14 mouse cellular contexts compared by ENCODE assay signal in genomic region chr6:84430925-84431621, GRCm38 (mm10).
A peak's percentile ranks its signal among the peaks of the same experiment; 100 is the strongest.
DNase-seq lines count a peak whose midpoint lies in the region; ATAC-seq and TF ChIP-seq lines count a peak whose summit lies in the region.
"Had no signal": no experiment of that assay in that cellular context is flagged by ENCODE, and none has a peak within 500 bp of the region (broad histone marks: within the 10 kb centered on the region; RNA-seq: fewer than 3 reads in every experiment).

No protein-coding gene starts in this region.

- no peak for TF ChIP-seq CTCF in brain, embryonic 14.5 days (IDR thresholded peaks at IDR 0.05; ENCODE audit: borderline replicate concordance, extremely low read depth, insufficient read depth, insufficient read length)

- no peak overlapping the region for H3K27ac ChIP-seq in forebrain, embryonic 16.5 days (ENCODE audit: low read length)
- H3K27ac ChIP-seq in forebrain, embryonic 13.5 days = no peak overlapping the region
- peak overlapping the region; percentile 73 for H3K27ac ChIP-seq in embryonic facial prominence, embryonic 14.5 days (replicated peaks; ENCODE audit: low read depth, low read length)
- H3K27ac ChIP-seq in limb, embryonic 15.5 days = peak overlapping the region; percentile 59
- H3K27ac ChIP-seq in liver, embryonic 12.5 days = no peak overlapping the region
- H3K27ac ChIP-seq: heart, embryonic 15.5 days; kidney, embryonic 15.5 days; liver, embryonic 13.5 days had no signal

- no peak overlapping the region for H3K9ac ChIP-seq in forebrain, embryonic 16.5 days (replicated peaks; ENCODE audit: low read depth, low read length)
- H3K9ac ChIP-seq in forebrain, embryonic 13.5 days = no peak overlapping the region
- peak overlapping the region; percentile 32; the same call in 1 of the 2 replicates for H3K9ac ChIP-seq in embryonic facial prominence, embryonic 14.5 days (ENCODE audit: low read depth, low read length)
- H3K9ac ChIP-seq in limb, embryonic 15.5 days = no peak overlapping the region
- no peak overlapping the region for H3K9ac ChIP-seq in liver, embryonic 12.5 days
- H3K9ac ChIP-seq: heart, embryonic 15.5 days; kidney, embryonic 15.5 days; liver, embryonic 13.5 days had no signal

- H3K4me3 ChIP-seq in forebrain, embryonic 16.5 days (replicated peaks; ENCODE audit: low read length) = no peak overlapping the region
- no peak overlapping the region for H3K4me3 ChIP-seq in forebrain, embryonic 13.5 days
- no peak overlapping the region for H3K4me3 ChIP-seq in embryonic facial prominence, embryonic 14.5 days (ENCODE audit: low read depth, low read length)
- H3K4me3 ChIP-seq in limb, embryonic 15.5 days = no peak overlapping the region
- H3K4me3 ChIP-seq in liver, embryonic 12.5 days = no peak overlapping the region
- H3K4me3 ChIP-seq: heart, embryonic 15.5 days; kidney, embryonic 15.5 days; liver, embryonic 13.5 days had no signal

- H3K4me1 ChIP-seq in forebrain, embryonic 16.5 days (replicated peaks; ENCODE audit: control insufficient read depth, insufficient read depth, low read length) = 0 out of 2 replicates have a peak, but pooled peaks cover 3% of the 10 kb centered on the region
- no peaks in the 10 kb centered on the region for H3K4me1 ChIP-seq in forebrain, embryonic 13.5 days
- peaks cover 25% of the 10 kb centered on the region for H3K4me1 ChIP-seq in embryonic facial prominence, embryonic 14.5 days (ENCODE audit: control insufficient read depth, insufficient read depth, low read length)
- peaks cover 37% of the 10 kb centered on the region for H3K4me1 ChIP-seq in limb, embryonic 15.5 days
- no peaks in the 10 kb centered on the region for H3K4me1 ChIP-seq in liver, embryonic 12.5 days
- H3K4me1 ChIP-seq: kidney, embryonic 15.5 days; liver, embryonic 13.5 days had no signal

- no peaks in the 10 kb centered on the region for H3K27me3 ChIP-seq in forebrain, embryonic 16.5 days (replicated peaks; ENCODE audit: control insufficient read depth, insufficient read depth, low read length)
- H3K27me3 ChIP-seq in forebrain, embryonic 13.5 days = no peaks in the 10 kb centered on the region
- no peaks in the 10 kb centered on the region for H3K27me3 ChIP-seq in embryonic facial prominence, embryonic 14.5 days (replicated peaks; ENCODE audit: control insufficient read depth, insufficient read depth, low read length)
- H3K27me3 ChIP-seq in limb, embryonic 15.5 days = 0 out of 2 replicates have a peak, but pooled peaks cover 3% of the 10 kb centered on the region
- 0 out of 2 replicates have a peak, but pooled peaks cover 4% of the 10 kb centered on the region for H3K27me3 ChIP-seq in liver, embryonic 12.5 days (replicated peaks)
- H3K27me3 ChIP-seq: liver, embryonic 13.5 days had no signal

- DNase-seq in brain, embryonic 14.5 days (ENCODE audit: low read depth) = peak; percentile 22
- peak; percentile 87 for DNase-seq in embryonic facial prominence, embryonic 14.5 days (ENCODE audit: low spot score)
- no peak for DNase-seq in frontal cortex, postnatal 10 days (ENCODE audit: low spot score in 2 of 2)
- no peak for DNase-seq in layer of hippocampus, postnatal 36 days
- DNase-seq: adrenal gland, adult 8-10 months; cerebellum, postnatal 36 days; liver, embryonic 13.5 days; midbrain, embryonic 14.5 days had no signal

- H3K9me3 ChIP-seq in forebrain, embryonic 16.5 days (ENCODE audit: control insufficient read depth, low read length) = no peaks in the 10 kb centered on the region
- H3K9me3 ChIP-seq in forebrain, embryonic 13.5 days (replicated peaks) = no peaks in the 10 kb centered on the region
- H3K9me3 ChIP-seq in embryonic facial prominence, embryonic 14.5 days (ENCODE audit: control insufficient read depth, low read length) = no peaks in the 10 kb centered on the region
- no peaks in the 10 kb centered on the region for H3K9me3 ChIP-seq in limb, embryonic 15.5 days
- H3K9me3 ChIP-seq in liver, embryonic 12.5 days (replicated peaks) = no peaks in the 10 kb centered on the region
- H3K9me3 ChIP-seq: heart, embryonic 15.5 days; kidney, embryonic 15.5 days; liver, embryonic 13.5 days had no signal

- ATAC-seq in forebrain, embryonic 16.5 days = peak; percentile 43; the same call in 1 of the 2 replicates
- no peak for ATAC-seq in forebrain, embryonic 13.5 days
- ATAC-seq in embryonic facial prominence, embryonic 14.5 days (ENCODE audit: low read depth) = peak; percentile 83; the same call in 1 of the 2 replicates
- ATAC-seq in limb, embryonic 15.5 days (ENCODE audit: insufficient number of reproducible peaks, low FRiP score, low TSS enrichment, low read depth) = peak; percentile 74
- no peak for ATAC-seq in liver, embryonic 12.5 days

- WGBS in forebrain, embryonic 16.5 days = 61% methylated on average over 12 of the region's 12 CpGs
- 61% methylated on average over 12 of the region's 12 CpGs for WGBS in forebrain, embryonic 13.5 days
- 24% methylated on average over 11 of the region's 12 CpGs for WGBS in embryonic facial prominence, embryonic 14.5 days
- 27% methylated on average over 12 of the region's 12 CpGs for WGBS in limb, embryonic 15.5 days
- WGBS in liver, embryonic 12.5 days (ENCODE audit: insufficient replicate concordance) = 51% methylated on average over 12 of the region's 12 CpGs

- H3K4me2 ChIP-seq in forebrain, embryonic 16.5 days (ENCODE audit: low read length) = no peak overlapping the region
- H3K4me2 ChIP-seq in forebrain, embryonic 13.5 days = no peak overlapping the region
- H3K4me2 ChIP-seq in embryonic facial prominence, embryonic 14.5 days (ENCODE audit: low read depth, low read length) = peak overlapping the region; percentile 34
- H3K4me2 ChIP-seq in limb, embryonic 15.5 days = 0 out of 2 replicates have a peak overlapping the region, but pooled peaks have one; percentile 5
- no peak overlapping the region for H3K4me2 ChIP-seq in liver, embryonic 12.5 days
- H3K4me2 ChIP-seq: heart, embryonic 15.5 days; kidney, embryonic 15.5 days; liver, embryonic 13.5 days had no signal

- TF ChIP-seq POLR2A in brain, embryonic 14.5 days (IDR thresholded peaks at IDR 0.05; ENCODE audit: borderline replicate concordance, extremely low read depth, insufficient read depth, insufficient read length, poor library complexity, severe bottlenecking) = no peak

- H3K36me3 ChIP-seq in forebrain, embryonic 16.5 days (ENCODE audit: control insufficient read depth, insufficient read depth) = no peaks in the 10 kb centered on the region
- no peaks in the 10 kb centered on the region for H3K36me3 ChIP-seq in forebrain, embryonic 13.5 days (ENCODE audit: poor library complexity, severe bottlenecking)
- H3K36me3 ChIP-seq in embryonic facial prominence, embryonic 14.5 days (ENCODE audit: control insufficient read depth, insufficient read depth, low read length) = no peaks in the 10 kb centered on the region
- H3K36me3 ChIP-seq in limb, embryonic 15.5 days = no peaks in the 10 kb centered on the region
- H3K36me3 ChIP-seq in liver, embryonic 12.5 days = no peaks in the 10 kb centered on the region
- H3K36me3 ChIP-seq: heart, embryonic 15.5 days; kidney, embryonic 15.5 days; liver, embryonic 13.5 days had no signal

Comparison
In these comparisons a context has a peak if more than half of its experiments do, and no peak if none do; other contexts are left out.
1. ATAC-seq: peak in forebrain, embryonic 16.5 days (single experiment), embryonic facial prominence, embryonic 14.5 days (single experiment) and limb, embryonic 15.5 days (single experiment); none in forebrain, embryonic 13.5 days (single experiment) and liver, embryonic 12.5 days (single experiment).
2. H3K27ac ChIP-seq: peak in embryonic facial prominence, embryonic 14.5 days (single experiment) and limb, embryonic 15.5 days (single experiment); none in forebrain, embryonic 16.5 days (single experiment), forebrain, embryonic 13.5 days (single experiment) and liver, embryonic 12.5 days (single experiment).
3. H3K4me2 ChIP-seq: peak in embryonic facial prominence, embryonic 14.5 days (single experiment) and limb, embryonic 15.5 days (single experiment); none in forebrain, embryonic 16.5 days (single experiment), forebrain, embryonic 13.5 days (single experiment) and liver, embryonic 12.5 days (single experiment).
4. DNase-seq: peak in brain, embryonic 14.5 days (single experiment) and embryonic facial prominence, embryonic 14.5 days (single experiment); none in frontal cortex, postnatal 10 days (0 of 2) and layer of hippocampus, postnatal 36 days (0 of 2).